Mouse (Mus musculus): ENCODE measurements around the gene Slc37a4. TPM values are rescaled to one million over a fixed set of nuclear protein-coding genes. Genes with fewer than 3 reads are reported as not detected.
"Not testable (repeated sequence)": the region's sequence is repeated elsewhere in the genome, so short reads cannot be mapped to it uniquely, and the experiment has no call there.

Gene Slc37a4
- polyA plus RNA-seq, 1 experiment from 2014 or later, result 34.4 TPM

GRCm38 (mm10) chr9:44417892-44418363 lies 21.3 kb downstream of the Slc37a4 start:
- H3K36me3 ChIP-seq (ENCODE audit: control insufficient read depth, insufficient read depth, low read length), result peaks cover 4% of the 10 kb centered on the region; the same call in 1 of the 2 replicates
- H3K4me2 ChIP-seq (ENCODE audit: low read depth, low read length), result peak overlapping the region; percentile 91
- under 1% methylated on average over 38 of the region's 38 CpGs for WGBS

GRCm38 (mm10) chr9:44418519-44419385 lies 22.1 kb downstream of the Slc37a4 start, which contains the start of gene Ccdc84:
Ccdc84 (minus strand) TSS chr9:44418569.
- no peaks in the 10 kb centered on the region for H3K27me3 ChIP-seq (ENCODE audit: control insufficient read depth, insufficient read depth, low read length)
- peak within 1 kb of the TSS; percentile 77 for H3K4me3 ChIP-seq (replicated peaks; ENCODE audit: low read length)
- ATAC-seq (ENCODE audit: insufficient read depth, low FRiP score), result no peak
- H3K4me1 ChIP-seq (ENCODE audit: control insufficient read depth, insufficient read depth, low read length), result 0 out of 2 replicates have a peak, but pooled peaks cover 7% of the 10 kb centered on the region
- H3K4me2 ChIP-seq (ENCODE audit: low read depth, low read length), result peak within 1 kb of the TSS; percentile 91
- H3K9ac ChIP-seq (ENCODE audit: low read length), result peak within 1 kb of the TSS; percentile 82
- 73% methylated on average over 14 of the region's 14 CpGs for WGBS
- H3K27ac ChIP-seq (ENCODE audit: low read length), result peak within 1 kb of the TSS; percentile 66
- H3K36me3 ChIP-seq (ENCODE audit: control insufficient read depth, insufficient read depth, low read length), result no peaks in the 10 kb centered on the region
- 0 out of 2 replicates have a peak, but pooled peaks cover 3% of the 10 kb centered on the region for H3K9me3 ChIP-seq (replicated peaks; ENCODE audit: control insufficient read depth, low read length)

More at GRCm38 (mm10) chr9:44417892-44418363, 21.3 kb downstream of the Slc37a4 start:
- H3K9ac ChIP-seq (ENCODE audit: low read length), result peak overlapping the region; percentile 82
- H3K9me3 ChIP-seq (replicated peaks; ENCODE audit: control insufficient read depth, low read length), result 0 out of 2 replicates have a peak, but pooled peaks cover 3% of the 10 kb centered on the region
- H3K27me3 ChIP-seq (ENCODE audit: control insufficient read depth, insufficient read depth, low read length), result no peaks in the 10 kb centered on the region
- peak overlapping the region; percentile 77 for H3K4me3 ChIP-seq (replicated peaks; ENCODE audit: low read length)
- peak overlapping the region; percentile 66 for H3K27ac ChIP-seq (ENCODE audit: low read length)
- ATAC-seq (ENCODE audit: insufficient read depth, low FRiP score), result peak; percentile 96
- H3K4me1 ChIP-seq (ENCODE audit: control insufficient read depth, insufficient read depth, low read length), result 0 out of 2 replicates have a peak, but pooled peaks cover 7% of the 10 kb centered on the region

- not testable (repeated sequence) for ATAC-seq (ENCODE audit: insufficient read depth, low FRiP score)
- 94% methylated on average over 9 of the region's 9 CpGs for WGBS
Measured at GRCm38 (mm10) chr9:44419730-44420129, 23.1 kb downstream of the Slc37a4 start.

GRCm38 (mm10) chr9:44420280-44420898 lies 23.7 kb downstream of the Slc37a4 start:
- no peak overlapping the region for H3K27ac ChIP-seq (ENCODE audit: low read length)
- WGBS, result 69% methylated on average over 5 of the region's 5 CpGs
- no peak overlapping the region for H3K4me3 ChIP-seq (replicated peaks; ENCODE audit: low read length)
- no peak overlapping the region for H3K4me2 ChIP-seq (ENCODE audit: low read depth, low read length)
- no peak for ATAC-seq (ENCODE audit: insufficient read depth, low FRiP score)
- H3K9ac ChIP-seq (ENCODE audit: low read length), result no peak overlapping the region
- H3K36me3 ChIP-seq (ENCODE audit: control insufficient read depth, insufficient read depth, low read length), result no peaks in the 10 kb centered on the region
- 0 out of 2 replicates have a peak, but pooled peaks cover 7% of the 10 kb centered on the region for H3K4me1 ChIP-seq (ENCODE audit: control insufficient read depth, insufficient read depth, low read length)
- 0 out of 2 replicates have a peak, but pooled peaks cover 3% of the 10 kb centered on the region for H3K9me3 ChIP-seq (replicated peaks; ENCODE audit: control insufficient read depth, low read length)
- no peaks in the 10 kb centered on the region for H3K27me3 ChIP-seq (ENCODE audit: control insufficient read depth, insufficient read depth, low read length)

More at GRCm38 (mm10) chr9:44419730-44420129, 23.1 kb downstream of the Slc37a4 start:
- not testable (repeated sequence) for H3K36me3 ChIP-seq (ENCODE audit: control insufficient read depth, insufficient read depth, low read length); H3K27ac ChIP-seq (ENCODE audit: low read length); H3K4me3 ChIP-seq (replicated peaks; ENCODE audit: low read length); H3K4me2 ChIP-seq (ENCODE audit: low read depth, low read length); H3K9me3 ChIP-seq (replicated peaks; ENCODE audit: control insufficient read depth, low read length); H3K27me3 ChIP-seq (ENCODE audit: control insufficient read depth, insufficient read depth, low read length); H3K4me1 ChIP-seq (ENCODE audit: control insufficient read depth, insufficient read depth, low read length); H3K9ac ChIP-seq (ENCODE audit: low read length)

- Histone ChIP-seq H3K4me2 (ENCODE audit: low read depth, low read length) (no peak overlapping the region), H3K27me3 (ENCODE audit: control insufficient read depth, insufficient read depth, low read length) (no peaks in the 10 kb centered on the region), H3K4me3 (replicated peaks; ENCODE audit: low read length) (no peak overlapping the region), H3K9me3 (replicated peaks; ENCODE audit: control insufficient read depth, low read length) (0 out of 2 replicates have a peak, but pooled peaks cover 3% of the 10 kb centered on the region), H3K9ac (ENCODE audit: low read length) (no peak overlapping the region), H3K36me3 (ENCODE audit: control insufficient read depth, insufficient read depth, low read length) (no peaks in the 10 kb centered on the region), H3K4me1 (ENCODE audit: control insufficient read depth, insufficient read depth, low read length) (no peaks in the 10 kb centered on the region), H3K27ac (ENCODE audit: low read length) (no peak overlapping the region)
- 82% methylated on average over 4 of the region's 4 CpGs for WGBS
- ATAC-seq (ENCODE audit: insufficient read depth, low FRiP score), result no peak
Measured at GRCm38 (mm10) chr9:44423576-44423975, 26.9 kb downstream of the Slc37a4 start.

- 42% methylated on average over 5 of the region's 5 CpGs for WGBS
- no peak for ATAC-seq (ENCODE audit: insufficient read depth, low FRiP score)
- H3K4me2 ChIP-seq (ENCODE audit: low read depth, low read length), result no peak overlapping the region
Measured at GRCm38 (mm10) chr9:44432577-44433185, 36.0 kb downstream of the Slc37a4 start.

GRCm38 (mm10) chr9:44435747-44436146 lies 39.1 kb downstream of the Slc37a4 start:
- no peaks in the 10 kb centered on the region for H3K27me3 ChIP-seq (ENCODE audit: control insufficient read depth, insufficient read depth, low read length)
- no peak overlapping the region for H3K4me3 ChIP-seq (replicated peaks; ENCODE audit: low read length)
- H3K9me3 ChIP-seq (replicated peaks; ENCODE audit: control insufficient read depth, low read length), result no peaks in the 10 kb centered on the region
- WGBS, result 77% methylated on average over 6 of the region's 6 CpGs
- H3K4me1 ChIP-seq (ENCODE audit: control insufficient read depth, insufficient read depth, low read length), result no peaks in the 10 kb centered on the region
- no peak overlapping the region for H3K27ac ChIP-seq (ENCODE audit: low read length)
- no peaks in the 10 kb centered on the region for H3K36me3 ChIP-seq (ENCODE audit: control insufficient read depth, insufficient read depth, low read length)
- no peak for ATAC-seq (ENCODE audit: insufficient read depth, low FRiP score)
- H3K9ac ChIP-seq (ENCODE audit: low read length), result no peak overlapping the region
- no peak overlapping the region for H3K4me2 ChIP-seq (ENCODE audit: low read depth, low read length)

More at GRCm38 (mm10) chr9:44432577-44433185, 36.0 kb downstream of the Slc37a4 start:
- Histone ChIP-seq H3K9ac (ENCODE audit: low read length) (no peak overlapping the region), H3K9me3 (replicated peaks; ENCODE audit: control insufficient read depth, low read length) (no peaks in the 10 kb centered on the region), H3K4me3 (replicated peaks; ENCODE audit: low read length) (no peak overlapping the region), H3K4me1 (ENCODE audit: control insufficient read depth, insufficient read depth, low read length) (no peaks in the 10 kb centered on the region), H3K36me3 (ENCODE audit: control insufficient read depth, insufficient read depth, low read length) (no peaks in the 10 kb centered on the region), H3K27me3 (ENCODE audit: control insufficient read depth, insufficient read depth, low read length) (no peaks in the 10 kb centered on the region), H3K27ac (ENCODE audit: low read length) (no peak overlapping the region)

GRCm38 (mm10) chr9:44440961-44441360 lies 44.3 kb downstream of the Slc37a4 start, which contains the start of gene Foxr1:
Foxr1 (minus strand) TSS chr9:44441136.
- 64% methylated on average over 19 of the region's 19 CpGs for WGBS

More at GRCm38 (mm10) chr9:44440961-44441360, 44.3 kb downstream of the Slc37a4 start, which contains the start of gene Foxr1:
- ATAC-seq (ENCODE audit: insufficient read depth, low FRiP score), result no peak
- Histone ChIP-seq H3K4me1 (ENCODE audit: control insufficient read depth, insufficient read depth, low read length) (no peaks in the 10 kb centered on the region), H3K27ac (ENCODE audit: low read length) (no peak within 1 kb of the TSS), H3K9ac (ENCODE audit: low read length) (no peak within 1 kb of the TSS), H3K4me2 (ENCODE audit: low read depth, low read length) (no peak within 1 kb of the TSS), H3K27me3 (ENCODE audit: control insufficient read depth, insufficient read depth, low read length) (no peaks in the 10 kb centered on the region), H3K9me3 (replicated peaks; ENCODE audit: control insufficient read depth, low read length) (no peaks in the 10 kb centered on the region), H3K36me3 (ENCODE audit: control insufficient read depth, insufficient read depth, low read length) (no peaks in the 10 kb centered on the region), H3K4me3 (replicated peaks; ENCODE audit: low read length) (no peak within 1 kb of the TSS)

Data from stomach, embryonic 16.5 days (tissue).